In genomic region chr10:44126047-44126446, GRCm38 (mm10) we compare ENCODE assay signal across 23 mouse cellular contexts.
"Had no signal": no experiment of that assay in that cellular context is flagged by ENCODE, and none has a peak within 500 bp of the region (broad histone marks: within the 10 kb centered on the region; RNA-seq: fewer than 3 reads in every experiment).

No protein-coding gene starts in this region.

- ATAC-seq: hindbrain, postnatal 0 days; intestine, embryonic 16.5 days; liver, postnatal 0 days had no signal

- DNase-seq: gastrocnemius, postnatal 14 days; gastrocnemius, postnatal 36 days; heart, adult 18-20 months; heart, postnatal 14 days; heart, postnatal 36 days; kidney, adult 11 months; kidney, adult 2 months; kidney, adult 9 months; kidney, postnatal 14 days; kidney, postnatal 36 days; layer of hippocampus, adult 9-11 months; layer of hippocampus, postnatal 36 days; liver; liver, embryonic 13.5 days; liver, postnatal 0 days had no signal

- H3K27me3 ChIP-seq: heart, embryonic 12.5 days; hindbrain, embryonic 13.5 days; hindbrain, embryonic 15.5 days; kidney, embryonic 15.5 days; limb, embryonic 12.5 days; liver, embryonic 13.5 days; liver, embryonic 15.5 days had no signal
